Mouse (Mus musculus) testis, adult 2 months (tissue): ENCODE data around the gene Kcnh7. TPM values are rescaled to one million over a fixed set of nuclear protein-coding genes. Genes with fewer than 3 reads are reported as not detected.
A peak's percentile ranks its signal among the peaks of the same experiment; 100 is the strongest.

Experiments
- H3K27ac ChIP-seq: fragments of 200-500 bp; 2 replicates; pipeline ENCODE4 v1.5.1; 2012; ENCODE audit warnings: low read depth, low read length; ENCODE audit not compliant: control insufficient read depth, insufficient read depth
- H3K27me3 ChIP-seq: fragments of 200-500 bp; 2 replicates; pipeline ENCODE4 v1.6.1; 2012; ENCODE audit warnings: mild to moderate bottlenecking, low read length, moderate library complexity; ENCODE audit not compliant: control insufficient read depth, insufficient read depth
- H3K36me3 ChIP-seq: fragments of 200-500 bp; 2 replicates; pipeline ENCODE4 v1.6.1; 2012; ENCODE audit warnings: mild to moderate bottlenecking, low read length; ENCODE audit not compliant: control insufficient read depth, insufficient read depth
- H3K4me1 ChIP-seq: fragments of 200-500 bp; 2 replicates; pipeline ENCODE4 v1.6.1; 2012; ENCODE audit warnings: low read length; ENCODE audit not compliant: control insufficient read depth, insufficient read depth
- H3K4me3 ChIP-seq: fragments of 200-500 bp; 2 replicates; pipeline ENCODE4 v1.5.1; 2012; ENCODE audit warnings: low read depth, mild to moderate bottlenecking, low read length, moderate library complexity, mixed read lengths; ENCODE audit not compliant: control insufficient read depth
- CTCF ChIP-seq: fragments of 200-500 bp; IDR thresholded peaks from 2 replicates; pipeline ENCODE4 v1.5.1; 2012; ENCODE audit warnings: low read depth, mild to moderate bottlenecking, inconsistent platforms, low read length, moderate library complexity; ENCODE audit not compliant: control insufficient read depth, insufficient read depth, insufficient replicate concordance
- POLR2A ChIP-seq: fragments of 200-500 bp; IDR thresholded peaks from 2 replicates; pipeline ENCODE4 v1.6.1; 2012; ENCODE audit warnings: low read depth, mild to moderate bottlenecking, inconsistent platforms, low read length, moderate library complexity; ENCODE audit not compliant: control insufficient read depth
- polyA plus RNA-seq: library from polyadenylated mRNA; depleted of rRNA; stranded (reverse); fragments of >200 nt; gene quantifications from 2 replicates; pipeline ENCODE4 v1.2.3, GENCODE M21; 2012; rRNA removed

Kcnh7 gene
- 0.07 and 0.10 TPM in 2 replicates for polyA plus RNA-seq

DNA sequence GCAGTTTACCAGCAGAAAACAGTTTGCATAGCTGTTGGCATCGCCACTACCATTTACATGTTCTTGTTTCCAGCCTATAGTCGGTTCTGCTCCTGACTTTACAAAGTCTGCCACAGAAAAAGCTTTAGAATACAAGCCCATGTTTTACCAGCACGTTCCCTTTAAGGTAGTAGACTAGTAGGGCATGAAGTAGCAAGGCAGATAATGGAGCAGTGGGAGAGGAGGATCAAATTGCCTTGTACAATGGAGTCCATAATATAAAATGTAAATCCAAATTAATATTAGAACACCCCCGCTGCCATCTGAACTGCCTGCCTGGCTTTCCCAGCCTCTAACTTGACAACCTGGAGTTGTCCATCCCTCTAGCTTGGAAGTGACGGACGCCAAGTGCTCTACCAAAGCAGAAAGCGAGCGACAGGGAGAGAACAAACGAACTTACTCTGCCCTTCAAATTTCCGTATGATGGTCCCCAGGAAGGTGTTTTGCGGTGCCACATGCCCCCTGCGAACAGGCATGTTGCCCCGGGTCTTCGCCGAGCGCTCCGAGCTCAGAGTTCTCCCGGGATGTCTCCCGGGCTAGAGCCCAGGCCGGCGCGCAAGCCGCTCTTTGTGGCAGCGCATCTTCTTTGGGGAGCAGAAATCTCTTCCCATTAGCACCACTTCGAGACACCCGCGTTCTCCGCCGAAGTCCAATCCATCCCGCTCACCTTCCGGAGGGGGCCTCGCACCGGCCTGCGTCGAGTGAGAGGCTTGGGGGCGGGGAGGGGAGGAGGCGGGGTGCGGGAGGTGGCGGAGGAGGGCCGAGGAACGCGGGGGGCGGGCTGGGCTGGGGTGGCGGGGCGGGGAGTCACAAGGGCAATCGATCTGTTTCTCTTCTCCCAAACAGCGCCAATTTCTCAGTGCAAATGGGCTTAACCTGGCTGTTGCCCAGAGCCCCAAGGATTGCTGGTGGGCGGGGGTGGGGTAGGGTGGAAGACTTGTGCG is at the start of gene Kcnh7:
Kcnh7 (minus strand) TSS at position 725 of the 983 bp plus-strand sequence.
- H3K27me3 ChIP-seq: no peaks in the 10 kb centered on the region
- TF ChIP-seq CTCF (no peak), POLR2A (no peak)
- no peaks in the 10 kb centered on the region for H3K36me3 ChIP-seq
- peaks cover 3% of the 10 kb centered on the region; the same call in 1 of the 2 replicates for H3K4me1 ChIP-seq
- H3K4me3 ChIP-seq: peak within 1 kb of the TSS; percentile 21; the same call in 1 of the 2 replicates
- no peak within 1 kb of the TSS for H3K27ac ChIP-seq

DNA sequence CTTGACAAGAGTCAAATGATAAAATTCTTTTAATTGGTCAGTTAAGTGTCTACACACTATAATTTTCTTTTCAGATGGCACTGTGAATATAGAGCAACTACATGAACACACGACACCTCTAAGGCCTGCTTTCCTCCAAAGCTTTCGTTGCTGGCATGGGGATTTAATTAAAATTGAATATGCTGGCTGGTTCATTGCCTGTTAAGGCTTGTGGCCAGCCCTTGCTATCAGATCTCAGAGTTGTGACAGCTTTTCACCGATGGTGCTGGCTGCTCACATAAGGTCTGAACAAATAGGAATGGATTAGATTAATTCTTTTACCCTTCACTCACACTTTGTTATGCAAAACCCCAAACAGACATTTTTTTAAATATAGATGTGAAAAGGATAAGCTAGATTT is 23.3 kb upstream of the Kcnh7 start:
- no peaks in the 10 kb centered on the region for H3K27me3 ChIP-seq
- no peaks in the 10 kb centered on the region for H3K36me3 ChIP-seq
- no peak overlapping the region for H3K27ac ChIP-seq
- no peaks in the 10 kb centered on the region for H3K4me1 ChIP-seq
- H3K4me3 ChIP-seq: no peak overlapping the region
- TF ChIP-seq CTCF (no peak), POLR2A (no peak)

DNA sequence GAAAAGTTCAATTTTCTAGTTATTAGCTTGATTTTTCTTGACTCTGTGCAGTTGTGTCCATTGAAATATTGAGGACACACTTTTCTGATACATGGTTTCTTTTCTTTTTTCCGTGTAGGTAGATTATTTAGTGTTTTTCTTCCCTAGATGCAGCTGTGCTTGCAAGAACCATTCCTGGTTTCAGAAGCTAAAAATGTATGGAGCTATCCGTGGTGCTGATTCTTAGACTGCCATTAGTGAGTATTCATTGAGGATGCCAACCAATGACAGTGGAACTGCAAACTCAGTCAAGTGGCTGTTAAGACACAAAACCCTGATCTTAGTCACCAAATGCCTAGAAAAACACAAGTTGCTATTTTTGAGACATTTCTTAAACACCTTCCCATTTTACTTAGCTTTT is 1.9 kb upstream of the Kcnh7 start:
- Histone ChIP-seq H3K4me1 (peaks cover 3% of the 10 kb centered on the region; the same call in 1 of the 2 replicates), H3K4me3 (no peak overlapping the region), H3K36me3 (no peaks in the 10 kb centered on the region), H3K27me3 (no peaks in the 10 kb centered on the region), H3K27ac (no peak overlapping the region)
- TF ChIP-seq POLR2A (no peak), CTCF (no peak)

DNA sequence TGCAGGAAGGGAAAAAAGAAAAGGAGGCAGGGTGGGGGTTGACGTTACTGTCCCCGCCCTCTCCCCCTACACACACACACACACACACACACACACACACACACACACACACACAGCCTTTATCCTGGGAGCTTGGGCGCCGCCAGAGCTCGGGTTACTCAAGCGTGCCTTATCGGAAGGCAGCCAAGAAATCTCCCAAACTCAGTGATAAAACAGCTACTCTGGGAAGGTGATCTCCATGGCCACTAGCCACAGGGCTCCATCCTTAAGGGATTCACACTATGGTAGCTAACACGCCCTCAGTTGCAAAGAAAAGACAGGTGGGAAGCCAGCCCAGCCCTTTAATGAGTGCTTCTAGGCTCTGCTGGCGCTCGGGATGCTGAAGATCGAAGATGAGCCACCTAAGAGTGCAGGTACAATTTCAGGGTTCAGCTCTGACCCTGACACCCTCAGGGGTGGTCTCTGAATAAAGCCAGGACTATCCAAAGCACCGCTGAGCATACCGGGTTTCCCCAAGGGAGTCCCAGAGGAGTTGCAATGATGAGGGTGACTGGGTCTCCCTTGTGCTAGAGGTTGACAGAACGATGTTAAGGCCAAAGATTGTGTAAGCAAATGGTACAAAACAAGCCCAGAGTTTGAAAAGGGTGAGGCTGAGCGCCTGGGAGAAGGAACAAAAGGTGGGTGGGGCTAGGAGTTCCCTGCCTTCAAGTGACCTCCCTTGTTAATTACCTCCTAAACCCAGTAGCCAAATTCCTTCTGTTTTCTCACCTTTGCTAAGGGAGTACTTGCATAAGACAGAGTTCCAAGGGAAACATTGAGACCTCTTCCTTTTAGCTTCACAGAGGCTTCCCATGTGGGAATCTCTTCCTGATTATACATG is 704 bp upstream of the Kcnh7 start:
- H3K4me1 ChIP-seq: peaks cover 3% of the 10 kb centered on the region; the same call in 1 of the 2 replicates
- no peaks in the 10 kb centered on the region for H3K36me3 ChIP-seq
- H3K27me3 ChIP-seq: no peaks in the 10 kb centered on the region
- TF ChIP-seq POLR2A: no peak
- no peak for TF ChIP-seq CTCF
- no peak overlapping the region; the same call in 1 of the 2 replicates for H3K4me3 ChIP-seq
- no peak overlapping the region for H3K27ac ChIP-seq

DNA sequence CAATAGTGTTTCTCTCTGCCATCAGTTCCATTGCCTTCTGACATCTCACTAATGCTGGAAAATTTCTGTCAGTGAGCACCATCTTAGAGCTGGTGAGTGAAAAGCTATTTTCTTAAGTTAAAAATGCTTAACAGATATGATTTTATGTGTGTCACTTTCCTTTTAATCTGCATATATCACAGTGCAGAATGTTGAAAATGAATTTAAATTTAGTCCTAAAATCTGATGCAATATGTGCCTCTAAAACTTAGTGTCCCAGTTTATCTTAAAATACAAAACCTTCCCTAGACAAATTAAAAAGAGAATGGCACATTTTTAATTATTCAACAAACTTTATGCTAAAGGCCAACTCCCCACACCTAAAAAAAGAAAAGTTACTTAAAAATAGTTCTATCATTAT is 30.4 kb downstream of the Kcnh7 start:
- Histone ChIP-seq H3K27me3 (no peaks in the 10 kb centered on the region), H3K27ac (no peak overlapping the region), H3K4me3 (no peak overlapping the region), H3K4me1 (no peaks in the 10 kb centered on the region), H3K36me3 (no peaks in the 10 kb centered on the region)
- no peak for TF ChIP-seq POLR2A
- no peak for TF ChIP-seq CTCF

DNA sequence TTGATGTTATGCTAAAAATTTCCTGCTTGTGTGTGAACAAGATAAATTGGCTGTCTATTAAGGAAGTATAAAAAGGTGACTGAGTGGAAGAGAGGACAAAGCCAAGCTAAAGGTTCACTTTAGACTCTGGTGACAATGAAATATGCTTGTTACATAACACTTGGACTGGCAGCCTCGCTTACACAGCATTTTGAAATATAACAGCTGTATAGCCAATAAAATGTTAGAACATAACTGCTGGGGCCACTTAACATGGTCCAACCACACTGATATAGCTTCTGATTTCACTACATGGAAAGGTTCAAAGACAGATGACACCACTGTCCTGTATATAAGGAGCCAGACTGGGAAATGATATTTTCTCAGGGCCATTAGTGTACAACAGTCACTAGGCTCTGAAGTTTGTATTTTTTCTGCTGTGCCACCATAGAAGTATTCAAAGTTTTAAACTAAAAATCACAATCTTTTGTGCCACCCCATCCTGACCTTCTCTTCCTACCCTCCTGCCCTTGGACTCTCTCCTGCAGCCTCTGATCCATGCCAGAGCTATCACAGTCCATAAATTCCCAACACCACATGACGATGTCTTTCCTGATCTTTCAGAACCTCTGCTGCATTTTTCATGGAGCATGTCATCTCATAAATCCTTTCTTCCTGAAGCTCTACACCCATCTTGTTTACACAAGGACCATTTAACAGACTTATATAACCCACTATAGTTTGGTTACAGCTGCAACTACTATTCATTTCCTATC is 56.1 kb downstream of the Kcnh7 start:
- Histone ChIP-seq H3K27me3 (no peaks in the 10 kb centered on the region), H3K4me3 (no peak overlapping the region), H3K36me3 (no peaks in the 10 kb centered on the region), H3K27ac (no peak overlapping the region), H3K4me1 (no peaks in the 10 kb centered on the region)
- no peak for TF ChIP-seq CTCF
- no peak for TF ChIP-seq POLR2A
